Mouse (Mus musculus) left cerebral cortex, postnatal 14 days (tissue): ENCODE measurements at regions not wholly inside any gene's neighbourhood (a gene's known extent, or its start where the extent isn't known, plus 50 kb on each side); places are given as distances from the start of the nearest gene placed in this dataset.

Experiments used
- DNase-seq, 2 experiments: peaks; one replicate each; pipeline ENCODE4 v3.0.0; 2021 to 2022; ENCODE audit warnings: low spot score in 2 of 2, mixed read lengths in 1 of 2
- intact Hi-C: fragments of 180-260 bp; cut with DNase I; formaldehyde crosslinking; loops from one replicate; pipeline ENCODE4 v1.15.1; 2025

DNA sequence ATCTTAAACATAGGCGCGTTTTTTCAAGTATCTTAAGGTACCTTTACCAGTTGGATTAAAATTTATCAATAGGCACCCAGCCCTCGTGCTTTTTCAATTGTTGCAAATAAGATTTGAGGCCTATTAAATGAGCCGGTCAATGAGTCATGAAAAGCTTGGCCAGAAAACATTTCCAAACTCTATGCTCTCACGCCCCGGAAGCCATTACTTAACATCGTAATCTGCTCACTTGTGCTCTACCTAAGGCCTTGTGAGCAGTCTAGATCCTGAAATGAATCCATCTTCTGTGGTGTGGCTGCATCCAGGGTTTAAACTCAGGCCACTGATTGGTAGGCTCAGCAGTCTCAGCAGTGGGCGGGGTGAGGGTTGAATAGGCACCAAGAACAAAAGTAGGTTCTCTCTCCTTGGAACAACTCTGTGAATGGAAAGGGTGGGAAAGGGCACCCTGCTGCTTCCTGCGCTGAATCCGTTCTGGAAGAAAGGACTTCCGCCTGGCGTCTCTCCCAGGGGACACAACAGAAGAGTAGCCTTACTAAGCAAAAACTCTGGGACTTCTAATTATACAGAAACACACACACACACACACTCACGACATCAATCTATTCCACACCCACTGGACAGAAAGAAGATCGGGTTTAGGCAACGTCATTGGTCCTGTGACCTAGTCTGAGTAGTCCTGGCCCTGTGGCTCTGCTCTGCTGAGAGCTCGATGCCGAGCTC is 53.4 kb upstream of the Fmnl2 start:
- peak; percentile 30 to 37 for DNase-seq
- intact Hi-C loops = no loop called here

- no peak for DNase-seq
- intact Hi-C loops = no loop called here
These were observed 52.9 kb upstream of the Fmnl2 start for GRCm38 (mm10) chr2:52804826-52805149.

- intact Hi-C loops = no loop called here
- DNase-seq = no peak
These were observed 49.8 kb upstream of the Fmnl2 start for GRCm38 (mm10) chr2:52807826-52808225.
